Mouse (Mus musculus) right cerebral cortex, postnatal 25 days (tissue): Measurements from ENCODE around the gene Lhb.
A peak's percentile ranks its signal among the peaks of the same experiment; 100 is the strongest.
"Not testable (repeated sequence)": the region's sequence is repeated elsewhere in the genome, so short reads cannot be mapped to it uniquely, and the experiment has no call there.

Source experiments
- DNase-seq: peaks from one replicate; pipeline ENCODE4 v3.0.0; 2022

Lhb gene

GRCm38 (mm10) chr7:45455932-45456696 lies 35.5 kb downstream of the Lhb start:
- DNase-seq, result no peak

DNA sequence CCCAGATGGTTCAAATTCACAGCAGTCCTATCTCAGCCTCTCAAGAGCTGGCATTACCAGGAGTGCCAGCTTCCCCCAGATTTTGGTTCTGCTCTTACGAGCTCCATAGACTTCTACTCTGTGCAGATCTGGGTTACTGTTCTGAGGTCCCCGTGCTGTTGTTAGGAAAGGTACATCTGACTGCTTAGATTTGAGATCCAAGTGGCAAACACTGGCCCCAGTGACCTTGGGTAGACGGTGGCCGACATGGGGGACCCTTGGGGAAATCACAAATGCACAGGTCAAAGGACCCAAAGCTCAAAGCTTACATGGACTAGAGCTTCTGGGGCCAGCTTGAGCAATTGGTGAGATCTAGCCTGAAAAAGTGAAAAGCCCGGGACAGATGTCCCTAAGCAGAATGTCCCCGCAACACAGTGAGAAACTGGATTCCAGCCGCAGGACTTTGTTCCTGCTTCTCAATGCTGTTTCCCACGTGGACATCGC lies 36.1 kb downstream of the Lhb start:
- no peak for DNase-seq

DNA sequence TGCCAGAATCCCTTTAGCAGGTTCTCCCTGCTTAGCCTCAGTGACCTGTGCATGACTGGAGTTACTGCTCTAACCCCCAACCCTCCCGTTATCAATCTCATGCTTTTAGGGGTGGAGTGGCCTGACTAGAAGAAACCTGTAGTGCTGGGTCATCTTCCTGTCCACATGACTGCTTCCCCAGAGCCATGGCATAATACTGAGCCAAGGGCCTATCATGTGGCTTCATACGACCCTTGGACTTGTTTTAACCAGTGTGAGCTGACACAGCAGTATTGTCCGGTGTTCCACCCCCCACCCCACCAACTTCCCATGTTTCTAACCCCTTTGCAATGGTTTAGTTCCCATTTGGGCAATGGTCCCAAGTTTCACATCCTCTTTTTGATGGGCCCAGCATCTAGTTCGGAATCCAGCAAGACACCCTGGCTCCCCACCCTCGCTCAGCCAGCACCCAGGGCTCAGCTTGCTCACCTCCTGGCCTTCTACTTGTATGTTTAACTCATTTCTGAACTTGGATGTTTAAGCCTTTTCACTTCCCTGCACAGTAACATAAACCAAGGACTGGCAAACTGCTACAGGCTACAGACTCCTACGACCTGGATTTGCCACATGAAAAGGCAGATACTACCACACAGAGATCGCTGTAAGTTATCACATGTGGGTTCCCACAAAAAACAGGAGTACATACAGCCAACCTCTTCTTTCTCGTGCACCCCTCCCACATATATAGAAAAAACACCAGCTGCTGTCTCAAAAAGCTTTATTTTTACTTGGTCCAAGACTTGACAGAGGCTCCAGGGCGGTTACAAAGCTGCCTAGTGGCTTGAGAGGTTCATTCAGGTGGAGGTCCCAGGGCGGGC lies 36.8 kb downstream of the Lhb start:
- no peak for DNase-seq

- peak; percentile 65 for DNase-seq
These were observed 38.3 kb downstream of the Lhb start for GRCm38 (mm10) chr7:45458748-45459563.

DNA sequence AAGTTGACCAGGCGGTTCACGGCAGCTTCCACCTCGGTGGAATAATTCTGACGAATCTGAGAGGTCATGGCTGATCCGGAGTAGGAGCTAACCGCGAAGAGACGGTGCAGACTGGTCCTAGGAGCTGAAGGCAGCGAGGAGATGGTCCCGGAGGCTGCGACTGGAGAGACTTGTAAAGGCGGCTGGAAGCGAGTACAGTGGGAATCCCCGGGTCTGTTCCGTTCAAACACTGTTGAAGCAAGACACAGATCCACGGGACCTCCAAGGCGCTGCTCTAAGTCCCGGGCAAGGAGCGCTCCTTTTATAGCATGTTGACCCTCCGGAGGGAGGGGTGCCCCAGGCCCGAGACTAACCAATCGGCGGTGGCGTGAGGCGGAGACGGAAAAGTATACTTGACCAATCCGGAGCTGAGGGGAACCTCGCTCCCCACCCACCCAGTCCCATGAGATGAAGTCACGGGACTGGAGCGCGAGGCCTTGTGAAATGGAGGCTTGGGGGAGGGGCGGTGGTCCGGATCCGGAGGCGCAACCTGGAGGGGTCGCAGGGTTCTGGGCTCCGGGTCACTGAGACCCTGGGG lies 39.0 kb downstream of the Lhb start, which contains the start of gene Ftl1:
Ftl1 (minus strand) TSS at position 321 of the 577 bp plus-strand sequence.
- peak; percentile 94 for DNase-seq

DNA sequence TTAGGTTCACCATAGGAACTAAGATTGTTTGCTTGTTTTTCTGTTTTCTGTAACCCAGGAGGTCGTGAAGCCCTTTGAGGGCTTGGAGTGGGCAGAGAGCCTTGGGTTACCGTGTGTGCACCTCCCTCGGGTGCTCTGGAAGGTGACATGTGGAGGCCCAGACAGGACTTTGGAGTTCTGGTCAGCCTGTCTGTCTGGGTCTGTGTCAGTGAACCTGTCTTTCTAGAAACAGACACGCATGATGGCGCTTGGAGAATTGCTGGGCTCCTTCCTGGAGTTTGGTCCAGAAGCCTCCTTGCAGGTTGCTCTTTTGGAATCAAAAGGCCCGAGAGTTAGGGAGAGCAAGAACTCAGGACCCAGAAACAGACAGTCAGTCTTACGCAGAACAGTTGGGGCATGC lies 39.8 kb downstream of the Lhb start:
- no peak for DNase-seq

GRCm38 (mm10) chr7:45460860-45461314 lies 40.3 kb downstream of the Lhb start:
- no peak for DNase-seq

DNA sequence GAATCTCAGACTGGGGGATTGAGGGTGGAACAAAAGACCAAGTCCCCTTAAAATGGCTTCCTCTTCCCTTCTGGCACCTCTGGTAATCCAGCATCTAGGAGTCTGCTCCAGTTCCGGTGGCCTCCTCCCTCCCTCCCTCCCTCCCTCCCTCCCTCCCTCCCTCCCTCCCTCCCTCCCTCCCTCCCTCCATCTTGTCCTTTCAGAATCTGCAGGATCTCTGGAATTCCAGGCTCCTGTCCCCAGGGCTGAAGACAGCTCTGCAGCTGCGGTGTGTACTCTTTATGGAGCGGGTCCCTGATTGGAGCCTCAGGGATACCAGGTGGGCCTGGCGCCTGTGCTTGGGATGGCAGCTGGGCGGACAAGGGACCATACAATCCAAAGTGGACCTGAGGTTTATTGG lies 40.7 kb downstream of the Lhb start:
- DNase-seq, result no peak

DNA sequence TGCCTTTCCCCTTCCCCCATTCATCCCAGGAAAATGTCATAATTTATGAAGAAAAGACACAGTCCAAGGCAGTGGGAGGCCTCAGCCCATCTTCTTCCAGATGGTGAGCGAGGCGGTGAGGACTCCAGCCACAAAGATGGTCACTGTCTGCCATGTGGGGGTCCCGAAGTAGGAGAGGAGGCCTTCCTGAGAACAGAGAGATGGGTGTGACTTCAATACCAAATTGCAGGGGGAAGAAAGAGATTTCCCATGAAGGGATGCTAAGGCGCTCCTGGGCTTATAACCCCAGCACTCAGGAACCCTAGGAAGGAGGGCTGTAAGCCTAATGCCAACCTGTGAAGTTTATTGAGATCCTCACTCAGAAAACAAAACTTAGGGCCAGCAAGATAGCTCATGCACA lies 41.2 kb downstream of the Lhb start:
- no peak for DNase-seq

GRCm38 (mm10) chr7:45462325-45462724 lies 41.7 kb downstream of the Lhb start:
- no peak for DNase-seq

- DNase-seq, result not testable (repeated sequence)
These were observed 42.2 kb downstream of the Lhb start for GRCm38 (mm10) chr7:45462868-45463267.

DNA sequence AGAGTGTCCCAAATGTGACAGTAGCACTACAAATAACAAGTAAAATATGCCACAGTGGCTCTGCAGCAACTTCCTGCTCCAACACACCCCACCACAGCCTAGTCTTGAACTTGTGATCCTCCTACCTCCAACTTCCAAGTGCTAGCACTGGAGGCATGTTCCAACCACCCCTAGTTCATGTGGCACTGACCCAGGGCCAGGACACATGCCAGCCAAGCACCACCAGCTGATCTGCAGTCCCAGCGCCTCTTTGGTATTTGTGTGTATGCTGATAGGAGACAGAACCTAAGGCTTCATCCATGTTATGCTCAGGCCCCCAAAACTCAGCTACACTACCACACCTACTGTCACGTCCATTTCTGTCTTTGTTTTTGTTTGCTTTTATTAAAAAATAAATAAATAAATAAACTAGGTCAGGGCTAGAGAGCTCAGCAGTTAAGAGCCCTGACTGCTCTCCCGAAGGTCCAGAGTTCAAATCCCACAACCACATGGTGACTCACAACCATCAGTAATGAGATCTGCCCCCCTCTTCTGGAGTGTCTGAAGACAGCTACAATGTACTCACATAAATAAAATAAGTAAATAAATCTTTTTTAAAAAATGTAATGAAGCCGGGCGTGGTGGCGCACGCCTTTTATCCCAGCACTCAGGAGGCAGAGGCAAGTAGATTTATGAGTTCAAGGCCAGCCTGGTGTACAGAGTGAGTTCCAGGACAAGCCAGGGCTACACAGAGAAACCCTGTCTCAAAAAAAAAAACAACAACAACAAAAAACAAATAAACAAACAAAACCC lies 43.6 kb downstream of the Lhb start:
- no peak for DNase-seq

DNA sequence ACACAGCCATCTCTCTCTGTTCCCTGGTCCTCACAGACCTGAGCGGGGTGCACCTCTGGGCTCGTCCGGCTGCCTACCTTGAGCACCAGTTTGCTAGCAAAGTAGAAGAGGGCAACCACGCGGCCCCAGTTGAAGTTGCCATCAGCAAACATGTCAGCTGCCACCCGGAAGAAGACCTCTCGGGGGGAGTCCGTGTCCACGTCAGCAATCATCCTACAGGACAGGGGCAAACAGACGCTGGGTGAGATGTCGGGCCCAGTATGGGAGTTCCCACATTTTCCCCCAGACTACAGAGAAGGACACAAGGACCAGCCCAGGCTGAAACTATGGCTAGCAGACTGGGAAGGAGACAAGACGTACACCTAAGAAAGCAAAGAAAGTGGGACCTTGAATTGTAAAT lies 44.5 kb downstream of the Lhb start:
- no peak for DNase-seq

DNA sequence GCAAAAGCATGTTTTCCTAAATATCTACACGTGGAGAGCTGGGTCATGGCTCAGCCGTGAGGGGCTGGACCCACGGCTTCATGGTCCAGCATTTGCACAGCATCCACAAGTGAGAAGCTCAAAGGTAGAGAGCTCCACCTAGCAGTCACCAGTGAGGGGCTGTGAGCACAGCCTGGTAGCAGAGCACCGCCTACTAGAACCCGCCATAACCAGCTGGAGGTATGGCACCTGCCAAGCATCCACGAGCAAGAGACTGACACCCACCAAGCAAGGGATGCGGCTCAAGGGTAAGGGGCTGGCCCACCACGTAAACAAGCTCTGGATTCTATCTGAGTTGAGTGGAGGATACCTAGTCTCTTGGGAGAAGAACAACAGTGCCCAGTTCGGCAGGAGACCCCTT lies 44.9 kb downstream of the Lhb start:
- no peak for DNase-seq

DNA sequence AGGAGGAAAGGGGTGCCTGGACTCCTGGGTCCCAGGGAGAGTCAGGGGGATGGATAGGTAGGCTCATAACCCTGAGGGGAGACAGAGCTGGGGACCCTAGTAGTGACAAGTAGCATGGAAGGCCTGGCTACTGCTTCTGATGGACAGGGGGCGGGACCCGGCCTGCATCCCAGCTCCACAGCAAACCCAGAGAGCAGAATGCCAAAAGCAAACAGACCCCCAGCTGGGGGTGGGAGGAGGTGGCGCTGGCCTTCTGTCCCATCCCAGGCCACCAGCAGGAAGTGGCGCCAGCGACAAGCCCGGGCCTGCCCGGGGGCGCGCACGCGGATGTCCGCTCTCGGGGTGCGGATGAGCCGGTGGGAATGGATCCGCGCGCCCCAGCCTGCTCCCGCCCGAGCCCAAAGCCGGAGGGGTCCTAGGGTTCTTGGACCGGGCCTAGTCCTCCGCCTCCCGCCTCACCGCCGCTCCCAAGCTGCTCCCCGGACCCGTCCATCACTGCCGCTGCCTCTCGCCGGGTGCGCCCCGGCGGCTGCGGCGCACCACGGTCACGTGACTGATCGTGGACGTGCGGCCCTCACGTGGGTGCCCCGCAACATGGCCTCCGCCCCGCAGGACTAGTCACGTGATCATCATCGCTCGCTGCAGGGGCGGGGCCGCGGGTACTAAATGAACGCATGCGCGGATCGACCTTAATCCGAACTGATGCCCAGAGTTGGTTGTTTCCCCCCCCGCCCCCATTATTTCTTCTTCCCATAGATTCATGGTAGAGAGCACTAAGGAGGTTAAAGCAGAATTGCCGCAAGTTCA lies 45.9 kb downstream of the Lhb start, which contains the start of gene Bax:
Bax (minus strand) TSS at position 616 of the 807 bp plus-strand sequence.
- peak; percentile 95 for DNase-seq

DNA sequence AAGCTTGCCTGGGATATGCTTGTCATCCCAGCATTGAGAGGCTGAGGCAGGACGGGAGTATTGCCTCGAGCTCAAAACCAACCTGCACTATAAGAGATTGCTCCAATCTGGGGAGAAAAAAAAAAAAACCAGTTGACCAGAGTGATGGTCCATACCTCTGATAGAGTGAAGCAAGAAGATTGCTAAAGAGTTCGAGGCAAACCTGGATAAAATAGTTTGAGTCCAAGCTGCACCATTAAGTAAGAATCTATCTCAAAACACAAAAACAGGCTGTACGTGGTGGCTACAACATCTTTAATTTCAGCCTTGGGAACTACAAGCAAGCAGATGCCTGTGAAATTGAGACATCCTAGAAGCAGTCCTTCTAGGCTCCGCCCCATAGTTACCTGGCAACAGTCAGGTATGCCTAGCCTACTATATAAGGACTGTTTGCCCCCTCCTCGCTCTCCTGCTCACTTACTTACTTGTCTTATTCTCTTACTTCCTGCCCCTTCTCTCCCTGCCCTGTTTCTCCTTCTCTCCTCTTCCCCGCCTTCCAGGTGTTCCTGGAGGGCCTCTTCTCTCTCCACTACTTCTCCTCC lies 46.6 kb downstream of the Lhb start:
- DNase-seq, result no peak

GRCm38 (mm10) chr7:45470869-45471268 lies 50.2 kb downstream of the Lhb start:
- DNase-seq, result peak; percentile 44
